Mouse (Mus musculus) monocyte, adult 59 days (primary cell): ENCODE results near the gene Olfr399. TPM values are rescaled to one million over a fixed set of nuclear protein-coding genes. Genes with fewer than 3 reads are reported as not detected.

Source experiments
- total RNA-seq, 2 experiments: library from RNA; stranded (reverse); gene quantifications; one replicate each; pipeline ENCODE4 v1.2.4; 2023

Gene Olfr399
- not detected for total RNA-seq

GRCm38 (mm10) chr11:74056451-74056850 lies at the start of gene Olfr399, which contains the start of gene Olfr139:
Olfr399 (minus strand) TSS chr11:74056615.
Olfr139 (minus strand) TSS chr11:74056551.

GRCm38 (mm10) chr11:74069655-74070054 lies 13.2 kb upstream of the Olfr399 start, which contains the start of gene Zfp616:
Zfp616 (plus strand) TSS chr11:74069955.

Other genes starting within 250 kb of the Olfr399 start
- gene Olfr392, start 239.6 kb downstream of the Olfr399 start, total RNA-seq = not detected
- gene Olfr393, start 205.2 kb downstream of the Olfr399 start, total RNA-seq = not detected
- gene Olfr394, start 165.8 kb downstream of the Olfr399 start, total RNA-seq = not detected
- gene Olfr395, start 147.3 kb downstream of the Olfr399 start, total RNA-seq = not detected
- not detected for gene Olfr23, start 119.9 kb downstream of the Olfr399 start, total RNA-seq
- gene Olfr397, start 95.8 kb downstream of the Olfr399 start, total RNA-seq = not detected
- not detected for gene Olfr398, start 66.2 kb downstream of the Olfr399 start, total RNA-seq
- gene Olfr139, start 64 bp downstream of the Olfr399 start, total RNA-seq = not detected
- not detected for gene Zfp616, start 13.3 kb upstream of the Olfr399 start, total RNA-seq
- not detected for gene Olfr401, start 57.1 kb upstream of the Olfr399 start, total RNA-seq
- not detected for gene Olfr402, start 96.9 kb upstream of the Olfr399 start, total RNA-seq
- gene Olfr403, start 129.6 kb upstream of the Olfr399 start, total RNA-seq = not detected
- gene Olfr43, start 154.8 kb upstream of the Olfr399 start, total RNA-seq = not detected
- not detected for gene Olfr406, start 203.2 kb upstream of the Olfr399 start, total RNA-seq
- gene Olfr59, start 227.1 kb upstream of the Olfr399 start, total RNA-seq = not detected